Mouse (Mus musculus) liver, embryonic 13.5 days (tissue): ENCODE measurements at regions not wholly inside any gene's neighbourhood (a gene's known extent, or its start where the extent isn't known, plus 50 kb on each side); places are given as distances from the start of the nearest gene placed in this dataset. TPM values are rescaled to one million over a fixed set of nuclear protein-coding genes. Genes with fewer than 3 reads are reported as not detected.

Source experiments
- ATAC-seq: fragments of 200-750 bp; cut with Nextera tagmentation; 2 replicates; pipeline ENCODE4 v1.8.0; 2017; ENCODE audit warnings: low read depth, mild to moderate bottlenecking, moderate number of reproducible peaks, moderate library complexity
- DNase-seq: peaks from one replicate; pipeline ENCODE4 v3.0.0; 2022
- H3K27ac ChIP-seq: fragments of 300-500 bp; sonication (generic); 2 replicates; pipeline ENCODE4 v1.5.1; 2015; ENCODE audit warnings: moderate library complexity, mild to moderate bottlenecking, inconsistent platforms
- H3K27me3 ChIP-seq: fragments of 300-500 bp; sonication (generic); 2 replicates; pipeline ENCODE4 v1.6.1; 2015; ENCODE audit warnings: mild to moderate bottlenecking, inconsistent platforms
- H3K36me3 ChIP-seq: fragments of 300-500 bp; sonication (generic); 2 replicates; pipeline ENCODE4 v1.6.1; 2015; ENCODE audit warnings: mild to moderate bottlenecking, inconsistent platforms
- H3K4me1 ChIP-seq: fragments of 300-500 bp; sonication (generic); replicated peaks from 2 replicates; pipeline ENCODE4 v1.6.1; 2015; ENCODE audit warnings: inconsistent platforms
- H3K4me2 ChIP-seq: fragments of 300-500 bp; sonication (generic); 2 replicates; pipeline ENCODE4 v1.6.1; 2015; ENCODE audit warnings: inconsistent platforms, mild to moderate bottlenecking, moderate library complexity
- H3K4me3 ChIP-seq: fragments of 300-500 bp; sonication (generic); replicated peaks from 2 replicates; pipeline ENCODE4 v1.5.1; 2015; ENCODE audit warnings: mild to moderate bottlenecking, inconsistent platforms
- H3K9ac ChIP-seq: fragments of 300-500 bp; sonication (generic); 2 replicates; pipeline ENCODE4 v1.6.1; 2015; ENCODE audit warnings: mild to moderate bottlenecking, inconsistent platforms
- H3K9me3 ChIP-seq: fragments of 300-500 bp; sonication (generic); replicated peaks from 2 replicates; pipeline ENCODE4 v1.6.1; 2016; ENCODE audit warnings: inconsistent platforms
- WGBS: fragments of 180-500 bp; shearing (Covaris S2); methylation state at CpG from one replicate; pipeline ENCODE4 v1.1.7; 2015; ENCODE audit not compliant: insufficient replicate concordance; 5-methylcytosine and 5-hydroxymethylcytosine counted together
- microRNA-seq: library from miRNA; unstranded; fragments of <30 nt; microRNA quantifications from one replicate; pipeline ENCODE4, GENCODE M21; 2016

DNA sequence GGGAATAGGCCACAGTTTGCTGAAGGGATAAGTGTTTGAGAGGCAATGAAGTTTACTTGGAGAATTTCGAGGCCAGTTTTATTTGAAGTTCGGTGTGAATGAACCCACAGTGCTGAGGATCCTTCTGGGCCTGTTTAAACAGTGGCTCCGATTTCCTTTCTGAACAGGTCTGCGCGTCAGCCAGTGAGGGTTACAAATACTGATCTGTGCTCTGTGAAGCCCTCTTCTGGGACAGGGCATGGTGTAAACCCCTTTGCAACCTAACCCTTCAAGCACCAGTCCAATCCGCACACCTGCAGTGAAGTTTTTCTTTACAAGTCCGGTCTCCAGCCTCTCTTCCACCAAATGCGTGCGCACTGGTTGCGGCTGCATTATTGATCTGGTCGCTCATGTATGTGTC lies 133.1 kb downstream of the Ndfip2 start:
- 67% methylated on average over 11 of the region's 11 CpGs for WGBS
- no peak overlapping the region for H3K27ac ChIP-seq
- no peak overlapping the region for H3K4me3 ChIP-seq
- ATAC-seq: no peak
- DNase-seq: no peak
- H3K4me1 ChIP-seq: no peaks in the 10 kb centered on the region
- H3K4me2 ChIP-seq: peak overlapping the region; percentile 5; the same call in 1 of the 2 replicates
- no peaks in the 10 kb centered on the region for H3K9me3 ChIP-seq
- no peaks in the 10 kb centered on the region for H3K27me3 ChIP-seq
- H3K9ac ChIP-seq: no peak overlapping the region
- no peaks in the 10 kb centered on the region for H3K36me3 ChIP-seq

- no peak for ATAC-seq
- 77% methylated on average over 4 of the region's 4 CpGs for WGBS
Measured at GRCm38 (mm10) chr14:105385119-105385518, 126.7 kb downstream of the Ndfip2 start.

GRCm38 (mm10) chr14:105383382-105383781 lies 125.0 kb downstream of the Ndfip2 start:
- Histone ChIP-seq H3K9me3 (no peaks in the 10 kb centered on the region), H3K4me1 (no peaks in the 10 kb centered on the region), H3K36me3 (no peaks in the 10 kb centered on the region), H3K27me3 (no peaks in the 10 kb centered on the region), H3K9ac (no peak overlapping the region), H3K27ac (no peak overlapping the region), H3K4me2 (no peak overlapping the region), H3K4me3 (no peak overlapping the region)
- 33% methylated on average over 5 of the region's 5 CpGs for WGBS
- no peak for ATAC-seq
- DNase-seq: no peak

More at GRCm38 (mm10) chr14:105385119-105385518, 126.7 kb downstream of the Ndfip2 start:
- Histone ChIP-seq H3K9me3 (no peaks in the 10 kb centered on the region), H3K4me3 (no peak overlapping the region), H3K36me3 (no peaks in the 10 kb centered on the region), H3K4me1 (no peaks in the 10 kb centered on the region), H3K9ac (no peak overlapping the region), H3K4me2 (no peak overlapping the region), H3K27ac (no peak overlapping the region), H3K27me3 (no peaks in the 10 kb centered on the region)
- no peak for DNase-seq

- no peak for ATAC-seq
- Histone ChIP-seq H3K27ac (no peak overlapping the region), H3K4me1 (no peaks in the 10 kb centered on the region), H3K27me3 (no peaks in the 10 kb centered on the region), H3K9me3 (no peaks in the 10 kb centered on the region), H3K36me3 (no peaks in the 10 kb centered on the region), H3K4me3 (no peak overlapping the region), H3K4me2 (no peak overlapping the region), H3K9ac (no peak overlapping the region)
- DNase-seq: no peak
- 71% methylated on average over 4 of the region's 4 CpGs for WGBS
Measured at GRCm38 (mm10) chr14:105380101-105380500, 121.7 kb downstream of the Ndfip2 start.

- H3K9ac ChIP-seq: no peak overlapping the region
- no peaks in the 10 kb centered on the region for H3K27me3 ChIP-seq
- no peak for ATAC-seq
- H3K27ac ChIP-seq: no peak overlapping the region
- H3K4me3 ChIP-seq: no peak overlapping the region
- no peaks in the 10 kb centered on the region for H3K36me3 ChIP-seq
- WGBS: 40% methylated on average over 5 of the region's 5 CpGs
- H3K9me3 ChIP-seq: no peaks in the 10 kb centered on the region
- H3K4me1 ChIP-seq: no peaks in the 10 kb centered on the region
- no peak for DNase-seq
- no peak overlapping the region for H3K4me2 ChIP-seq
Measured at GRCm38 (mm10) chr14:105377770-105378169, 119.4 kb downstream of the Ndfip2 start.

GRCm38 (mm10) chr14:105377035-105377621 lies 118.8 kb downstream of the Ndfip2 start:
- Histone ChIP-seq H3K9me3 (no peaks in the 10 kb centered on the region), H3K27me3 (no peaks in the 10 kb centered on the region), H3K4me1 (no peaks in the 10 kb centered on the region), H3K27ac (no peak overlapping the region), H3K9ac (no peak overlapping the region), H3K36me3 (no peaks in the 10 kb centered on the region), H3K4me3 (no peak overlapping the region), H3K4me2 (no peak overlapping the region)
- DNase-seq (no peak), ATAC-seq (no peak)
- WGBS: 59% methylated on average over 4 of the region's 4 CpGs

DNA sequence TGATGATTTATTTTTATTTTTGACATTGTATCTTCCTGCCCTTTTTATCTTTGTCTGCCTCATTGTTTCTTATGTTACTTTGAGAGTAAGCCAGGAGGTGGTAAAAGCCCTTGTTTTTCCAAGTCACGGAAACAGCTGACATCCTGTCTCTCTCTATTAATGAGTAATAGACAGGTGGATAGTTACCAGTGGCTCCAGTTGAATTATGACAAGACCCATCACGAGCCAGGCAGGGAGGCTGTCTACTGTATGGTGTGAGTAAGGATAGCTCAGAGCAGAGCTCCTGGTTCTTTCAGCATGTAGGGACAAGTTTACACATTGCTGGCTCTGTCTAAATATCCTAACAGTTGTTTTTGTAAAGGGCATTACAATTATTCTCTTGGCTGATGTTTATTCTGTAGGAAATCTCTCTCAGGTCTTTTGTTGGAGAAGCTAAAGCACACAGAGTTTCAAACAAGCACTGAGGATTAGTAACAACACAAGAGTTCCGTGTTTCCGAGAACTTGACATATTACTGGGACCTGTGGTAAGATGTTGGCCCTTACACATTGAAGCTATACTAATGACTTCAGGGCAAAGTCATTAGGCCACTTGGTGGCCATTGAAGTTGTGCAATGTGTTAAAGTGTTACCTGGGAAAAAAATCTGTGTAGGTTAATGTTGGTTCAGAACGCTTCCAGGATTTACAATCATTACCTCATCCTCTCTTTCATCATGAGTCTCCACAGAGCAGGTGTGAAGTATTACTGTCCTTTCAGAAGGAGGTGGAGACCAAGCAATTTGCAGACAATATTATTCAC lies 111.5 kb downstream of the Ndfip2 start:
- Histone ChIP-seq H3K9me3 (no peaks in the 10 kb centered on the region), H3K27ac (no peak overlapping the region), H3K4me3 (no peak overlapping the region), H3K27me3 (no peaks in the 10 kb centered on the region), H3K36me3 (no peaks in the 10 kb centered on the region), H3K4me2 (no peak overlapping the region), H3K4me1 (no peaks in the 10 kb centered on the region), H3K9ac (no peak overlapping the region)
- ATAC-seq (no peak), DNase-seq (no peak)
- 57% methylated on average over 5 of the region's 5 CpGs for WGBS

DNA sequence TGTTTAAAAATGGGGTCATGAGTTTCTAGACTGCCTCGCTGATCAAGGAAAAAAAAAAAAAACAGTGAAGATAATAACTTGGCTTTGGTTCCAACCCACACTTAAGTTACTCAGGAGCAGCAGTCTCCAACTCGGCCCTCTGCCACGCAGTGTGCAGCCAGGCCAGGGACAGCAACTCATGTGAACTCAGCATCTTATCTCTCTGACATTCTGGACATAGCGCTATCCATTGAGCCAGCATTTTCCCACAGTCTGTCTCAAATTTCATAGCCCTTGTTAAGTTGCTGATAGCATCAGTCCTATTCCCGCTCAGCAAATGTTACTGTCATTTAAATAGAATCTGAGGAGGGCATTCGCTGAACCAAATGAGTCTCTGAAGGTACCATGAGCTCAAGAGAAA lies 102.2 kb downstream of the Ndfip2 start:
- H3K27ac ChIP-seq: no peak overlapping the region
- no peaks in the 10 kb centered on the region for H3K27me3 ChIP-seq
- H3K36me3 ChIP-seq: no peaks in the 10 kb centered on the region
- H3K9ac ChIP-seq: no peak overlapping the region
- H3K4me1 ChIP-seq: no peaks in the 10 kb centered on the region
- DNase-seq: no peak
- no peak for ATAC-seq
- H3K4me3 ChIP-seq: no peak overlapping the region
- no peaks in the 10 kb centered on the region for H3K9me3 ChIP-seq
- WGBS: 44% methylated on average over 6 of the region's 6 CpGs
- no peak overlapping the region for H3K4me2 ChIP-seq

GRCm38 (mm10) chr14:105359829-105360228 lies 101.5 kb downstream of the Ndfip2 start:
- Histone ChIP-seq H3K27me3 (no peaks in the 10 kb centered on the region), H3K4me2 (no peak overlapping the region), H3K4me3 (no peak overlapping the region), H3K36me3 (no peaks in the 10 kb centered on the region), H3K9me3 (no peaks in the 10 kb centered on the region), H3K27ac (no peak overlapping the region), H3K9ac (no peak overlapping the region), H3K4me1 (no peaks in the 10 kb centered on the region)
- ATAC-seq (no peak), DNase-seq (no peak)
- WGBS: 50% methylated on average over 3 of the region's 3 CpGs

Small RNA genes in the stretch of these regions (microRNA-seq; reads per million reads assigned to microRNA genes)
- gene Gm22406 (not detected), gene Mir6390 (not detected)
